Mouse (Mus musculus) CH12.LX (cell line): ENCODE results near the gene Ccdc122. TPM values are rescaled to one million over a fixed set of nuclear protein-coding genes. Genes with fewer than 3 reads are reported as not detected.

Source experiments
- DNase-seq: peaks from one replicate; pipeline ENCODE4 v3.0.0-alpha.2; 2013; ENCODE audit errors: extremely low read depth
- H3K27ac ChIP-seq: 2 replicates; pipeline ENCODE4 v1.5.1; 2012; ENCODE audit warnings: low read depth, mild to moderate bottlenecking, control low read depth, moderate library complexity; ENCODE audit not compliant: insufficient read depth
- H3K27me3 ChIP-seq: replicated peaks from 2 replicates; pipeline ENCODE3; 2012; ENCODE audit warnings: inconsistent platforms
- H3K36me3 ChIP-seq, 2 experiments: replicated peaks in 1 of 2; 2 replicates each; pipeline versions ENCODE3 to v1.6.1; 2012; ENCODE audit warnings: inconsistent platforms in 1 of 2, low read length in 1 of 2, mild to moderate bottlenecking in 1 of 2, mixed read lengths in 1 of 2, moderate library complexity in 1 of 2; ENCODE audit not compliant: control insufficient read depth in 1 of 2, insufficient read depth in 1 of 2
- H3K4me1 ChIP-seq, 2 experiments: 2 replicates each; pipeline ENCODE4 v1.6.1; 2012; ENCODE audit warnings: inconsistent platforms in 1 of 2, moderate library complexity in 1 of 2; ENCODE audit not compliant: insufficient read depth in 2 of 2, control insufficient read depth in 1 of 2
- H3K4me2 ChIP-seq: 2 replicates; pipeline ENCODE4 v1.6.1; 2012; ENCODE audit warnings: low read depth, mild to moderate bottlenecking, control low read depth; ENCODE audit not compliant: poor library complexity, insufficient read depth, severe bottlenecking
- H3K4me3 ChIP-seq, 3 experiments: fragments of 150-350 bp in 1 of 3; sonication (generic) in 1 of 3; replicated peaks in 1 of 3; 2 replicates each; pipeline versions ENCODE3 to v1.5.1; 2011 to 2012; ENCODE audit warnings: low read depth in 2 of 3, low read length in 2 of 3, mild to moderate bottlenecking in 2 of 3, moderate library complexity in 2 of 3, control low read depth in 1 of 3, improper control_type of control experiment in 1 of 3, inconsistent platforms in 1 of 3, mixed read lengths in 1 of 3; ENCODE audit not compliant: poor library complexity in 1 of 3
- H3K79me2 ChIP-seq: replicated peaks from 2 replicates; pipeline ENCODE4 v1.6.1; 2012; ENCODE audit warnings: mild to moderate bottlenecking, moderate library complexity; ENCODE audit not compliant: control insufficient read depth, poor library complexity, insufficient read depth, severe bottlenecking; ENCODE audit errors: extremely low read depth
- H3K9ac ChIP-seq: 2 replicates; pipeline ENCODE4 v1.6.1; 2012; ENCODE audit warnings: low read depth, mild to moderate bottlenecking, control low read depth, moderate library complexity; ENCODE audit not compliant: insufficient read depth
- H3K9me3 ChIP-seq: replicated peaks from 2 replicates; pipeline ENCODE3; 2012; ENCODE audit warnings: low read length, inconsistent platforms, mixed read lengths
- BHLHE40 ChIP-seq: IDR thresholded peaks from 2 replicates; pipeline ENCODE4 v1.6.1; 2011; ENCODE audit warnings: mild to moderate bottlenecking, low read depth, low read length, improper control_type of control experiment
- CHD1 ChIP-seq: IDR thresholded peaks from 2 replicates; pipeline ENCODE4 v1.6.1; 2012; ENCODE audit warnings: low read depth, low read length, improper control_type of control experiment, inconsistent platforms
- CTCF ChIP-seq, 2 experiments: IDR thresholded peaks in 1 of 2; conservative IDR thresholded peaks in 1 of 2; 2 replicates each; pipeline ENCODE4 v1.5.1; 2011 to 2012; ENCODE audit warnings: low read depth in 2 of 2, low read length in 2 of 2, improper control_type of control experiment in 1 of 2, inconsistent platforms in 1 of 2, mild to moderate bottlenecking in 1 of 2, moderate library complexity in 1 of 2
- IRF4 ChIP-seq: IDR thresholded peaks from 2 replicates; pipeline ENCODE4 v1.6.1; 2014; ENCODE audit warnings: low read depth, mild to moderate bottlenecking, inconsistent platforms, low read length, improper control_type of control experiment
- JUND ChIP-seq: conservative IDR thresholded peaks from 2 replicates; pipeline ENCODE4 v1.6.1; 2011; ENCODE audit warnings: low read depth, low read length, improper control_type of control experiment
- MAX ChIP-seq: IDR thresholded peaks from 2 replicates; pipeline ENCODE4 v1.6.1; 2011; ENCODE audit warnings: low read length, improper control_type of control experiment
- MEF2A ChIP-seq: IDR thresholded peaks from 2 replicates; pipeline ENCODE4 v1.6.1; 2014; ENCODE audit warnings: low read depth, mild to moderate bottlenecking, inconsistent platforms, low read length, improper control_type of control experiment, borderline replicate concordance
- MYC ChIP-seq: IDR thresholded peaks from 2 replicates; pipeline ENCODE4 v1.6.1; 2011; ENCODE audit warnings: low read depth, mild to moderate bottlenecking, improper control_type of control experiment, low read length
- NELFE ChIP-seq: IDR thresholded peaks from 2 replicates; pipeline ENCODE4 v1.6.1; 2011; ENCODE audit warnings: low read depth, low read length, improper control_type of control experiment
- PAX5 ChIP-seq: IDR thresholded peaks from 2 replicates; pipeline ENCODE4 v1.6.1; 2012; ENCODE audit warnings: low read length, inconsistent platforms, mixed read lengths
- RAD21 ChIP-seq: IDR thresholded peaks from 2 replicates; pipeline ENCODE4 v1.6.1; 2011; ENCODE audit warnings: low read depth, mild to moderate bottlenecking, low read length, improper control_type of control experiment, moderate library complexity
- SIN3A ChIP-seq: IDR thresholded peaks from 2 replicates; pipeline ENCODE4 v1.6.1; 2012; ENCODE audit warnings: low read length, improper control_type of control experiment, inconsistent platforms
- SMC3 ChIP-seq: IDR thresholded peaks from 2 replicates; pipeline ENCODE4 v1.6.1; 2011; ENCODE audit warnings: low read depth, low read length, improper control_type of control experiment
- TBP ChIP-seq: conservative IDR thresholded peaks from 2 replicates; pipeline ENCODE4 v1.6.1; 2011; ENCODE audit warnings: low read depth, low read length, improper control_type of control experiment
- dilution Hi-C: fragments of 300-500 bp; cut with MboI; formaldehyde crosslinking; loops from 2 replicates; pipeline ENCODE4 v1.14.3; 2020; ENCODE audit warnings: low sequenced_read_pairs; ENCODE audit not compliant: extremely low pct_unique_long_range_greater_than_20kb, extremely low pct_ligation_motif_present
- in situ Hi-C: fragments of 300-500 bp; cut with MboI; formaldehyde crosslinking; loops from 3 replicates; pipeline ENCODE4 v1.14.3; 2019; ENCODE audit warnings: low sequenced_read_pairs, low pct_ligation_motif_present, low pct_unique_long_range_greater_than_20kb, mixed read lengths
- polyA plus RNA-seq: library from polyadenylated mRNA; unstranded; fragments of >175 nt; gene quantifications from 2 replicates; pipeline ENCODE4 v1.2.1, GENCODE M21; 2012; ENCODE audit warnings: low read depth; ENCODE audit not compliant: insufficient read length
- total RNA-seq, 2 experiments: library from RNA; depleted of rRNA; stranded (reverse); fragments of 300-350 nt in 1 of 2; fragments of >200 nt in 1 of 2; gene quantifications; 2 replicates each; pipeline ENCODE4 v1.2.3; 2012 to 2014

The Ccdc122 gene
- total and polyA plus RNA-seq, 3 experiments = 4.7 to 21.8 (median 11.6) TPM

- DNase-seq = no peak
- no peak overlapping the region for H3K27ac ChIP-seq
- H3K36me3 ChIP-seq = no peaks in the 10 kb centered on the region
- no peak overlapping the region for H3K9ac ChIP-seq
- dilution Hi-C loops (no loop called here), in situ Hi-C loops (loop anchor here (25.0 kb wide), 3 partner anchors 225 to 1150 kb away; no protein-coding TSS in a partner anchor)
- H3K4me1 ChIP-seq = peaks cover 2 to 18% of the 10 kb centered on the region in 2 experiments
- H3K9me3 ChIP-seq = no peaks in the 10 kb centered on the region
- no peaks in the 10 kb centered on the region for H3K79me2 ChIP-seq
- no peak overlapping the region for H3K4me3 ChIP-seq
- no peak overlapping the region for H3K4me2 ChIP-seq
- TF ChIP-seq NELFE (no peak), TBP (no peak)
- no peaks in the 10 kb centered on the region for H3K27me3 ChIP-seq
Measured at GRCm38 (mm10) chr14:77136936-77137335, 100.4 kb downstream of the Ccdc122 start.

DNA sequence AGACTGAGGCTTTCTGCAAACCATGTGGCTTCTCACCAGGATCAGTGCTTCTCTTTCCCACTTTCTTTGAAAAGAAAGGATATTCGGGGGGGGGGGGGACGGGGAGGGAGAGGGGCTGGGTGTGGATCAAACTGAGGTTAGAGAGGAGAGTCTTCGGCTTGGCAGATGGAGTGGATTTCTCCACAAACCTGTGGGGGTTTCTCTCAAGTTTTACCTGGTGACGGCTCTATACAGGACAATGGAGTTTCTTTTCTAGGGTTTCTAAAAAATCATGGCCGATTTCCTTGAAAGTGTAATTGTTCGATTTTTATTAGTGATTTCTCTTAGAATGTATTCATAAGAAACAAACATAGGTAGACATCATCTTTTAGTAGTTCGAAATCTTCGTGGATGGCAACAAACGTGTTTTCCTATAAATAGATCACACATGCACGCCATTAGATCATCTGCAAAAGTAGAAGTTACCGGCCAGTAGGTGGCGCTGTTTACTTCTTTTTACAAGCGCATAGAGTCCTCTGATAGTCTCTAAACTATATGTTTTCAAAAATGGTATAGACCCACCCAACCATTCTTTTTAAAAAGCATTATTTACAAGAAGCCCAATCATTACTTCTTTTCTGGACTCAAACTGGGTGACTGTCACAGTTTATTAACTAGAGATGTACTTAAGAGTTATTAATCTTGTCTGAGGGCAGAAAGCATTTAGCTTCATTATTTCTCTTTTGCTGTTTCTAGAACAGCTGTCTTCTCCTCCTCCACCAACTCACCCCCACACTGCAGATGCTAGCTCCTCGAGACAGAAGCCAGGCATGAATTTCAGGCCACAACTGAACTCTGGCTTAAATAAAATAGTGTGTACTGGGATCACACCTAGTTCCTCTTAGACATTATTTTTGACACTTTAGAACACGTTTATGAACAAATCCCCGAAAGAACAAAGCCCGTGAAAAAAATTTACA is 105.0 kb downstream of the Ccdc122 start:
- H3K9me3 ChIP-seq = no peaks in the 10 kb centered on the region
- dilution Hi-C loops = no loop called here
- H3K4me1 ChIP-seq = peaks cover 0 to 3% of the 10 kb centered on the region in 2 experiments; a peak in 2 of 4 replicates
- no peak overlapping the region for H3K27ac ChIP-seq
- TF ChIP-seq MAX = peak; percentile 86
- peak; percentile 85 for TF ChIP-seq RAD21
- 0 out of 2 replicates have a peak, but pooled peaks have one; percentile 12 for TF ChIP-seq JUND
- no peak for TF ChIP-seq IRF4
- TF ChIP-seq CTCF (conservative IDR thresholded peaks at IDR 0.05 in 1 of 2, IDR thresholded peaks at IDR 0.05 in 1 of 2; ENCODE audit: low read depth in 2 of 2, low read length in 2 of 2) = peak; percentile 54 to 87
- no peak for TF ChIP-seq CHD1
- TF ChIP-seq TBP = no peak
- peak; percentile 90 for TF ChIP-seq MEF2A
- TF ChIP-seq SMC3 = peak; percentile 66
- no peak for TF ChIP-seq SIN3A
- TF ChIP-seq MYC = peak; percentile 65
- no peak for TF ChIP-seq PAX5
- TF ChIP-seq BHLHE40 = peak; percentile 53; the same call in 1 of the 2 replicates
- H3K36me3 ChIP-seq = no peaks in the 10 kb centered on the region
- H3K4me2 ChIP-seq = peak overlapping the region; percentile 94
- H3K27me3 ChIP-seq = no peaks in the 10 kb centered on the region
- DNase-seq = peak; percentile 89
- H3K9ac ChIP-seq = peak overlapping the region; percentile 59
- H3K79me2 ChIP-seq = no peaks in the 10 kb centered on the region
- in situ Hi-C loops = loop anchor here (5.0 to 25.0 kb wide), 5 partner anchors 109 to 1146 kb away; no protein-coding TSS in a partner anchor
- H3K4me3 ChIP-seq = no peak overlapping the region
